Mouse (Mus musculus): ENCODE measurements around the gene Vrtn. TPM values are rescaled to one million over a fixed set of nuclear protein-coding genes. Genes with fewer than 3 reads are reported as not detected.

The Vrtn gene
- polyA plus RNA-seq, 1 experiment from 2014 or later, result 0.06 TPM

DNA sequence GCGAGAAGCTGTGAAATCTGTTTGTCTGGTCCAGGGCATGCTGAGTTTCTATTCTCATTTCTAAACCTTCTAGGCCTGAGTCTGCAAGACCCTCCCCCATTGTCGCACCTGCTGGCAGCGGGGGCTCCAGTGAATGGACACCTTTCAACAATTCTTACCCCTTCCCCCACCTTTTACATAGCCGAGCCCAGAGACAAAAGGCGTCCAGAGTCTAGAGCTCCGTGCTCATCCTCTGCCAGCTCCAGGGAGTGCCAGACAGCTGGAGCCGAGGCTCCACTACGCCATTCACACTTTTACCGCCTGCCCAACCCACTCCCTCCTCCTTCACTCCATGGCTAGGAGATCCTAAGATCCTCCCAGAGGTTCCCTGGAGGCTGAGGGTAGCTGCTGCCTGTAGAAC is 15.7 kb upstream of the Vrtn start:
- H3K9ac ChIP-seq, result no peak overlapping the region
- no peak overlapping the region for H3K27ac ChIP-seq
- no peaks in the 10 kb centered on the region for H3K36me3 ChIP-seq
- no peaks in the 10 kb centered on the region for H3K9me3 ChIP-seq
- no peak overlapping the region for H3K4me2 ChIP-seq
- H3K4me3 ChIP-seq, result no peak overlapping the region
- H3K4me1 ChIP-seq, result no peaks in the 10 kb centered on the region
- peaks cover 27% of the 10 kb centered on the region for H3K27me3 ChIP-seq
- WGBS, result 10% methylated on average over 9 of the region's 9 CpGs
- ATAC-seq (ENCODE audit: borderline replicate concordance, extremely low read depth, low FRiP score, low TSS enrichment), result no peak

DNA sequence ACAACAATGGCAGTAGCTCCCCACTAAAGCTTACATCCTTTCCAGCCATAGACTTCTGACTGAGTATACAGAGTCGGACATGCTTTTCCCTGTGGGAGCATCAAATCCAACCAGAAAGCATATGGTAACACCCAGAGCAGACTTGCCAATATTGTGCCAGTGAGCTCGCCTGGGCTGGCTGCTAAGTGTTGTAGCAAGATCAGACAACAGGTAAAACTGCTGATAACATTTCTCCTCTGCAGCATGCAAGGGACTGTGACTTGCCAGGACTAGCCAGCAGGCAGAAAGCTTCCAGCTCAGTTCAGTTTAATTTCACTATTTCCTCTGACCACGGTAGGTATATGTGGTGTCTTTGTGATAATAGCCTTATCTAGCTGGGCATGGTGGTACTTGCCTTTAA is 9.0 kb upstream of the Vrtn start:
- Histone ChIP-seq H3K4me1 (no peaks in the 10 kb centered on the region), H3K27ac (no peak overlapping the region), H3K9ac (no peak overlapping the region), H3K4me2 (no peak overlapping the region), H3K4me3 (no peak overlapping the region), H3K9me3 (no peaks in the 10 kb centered on the region), H3K36me3 (no peaks in the 10 kb centered on the region), H3K27me3 (no peaks in the 10 kb centered on the region)
- 53% methylated on average over 3 of the region's 3 CpGs for WGBS
- no peak for ATAC-seq (ENCODE audit: borderline replicate concordance, extremely low read depth, low FRiP score, low TSS enrichment)

DNA sequence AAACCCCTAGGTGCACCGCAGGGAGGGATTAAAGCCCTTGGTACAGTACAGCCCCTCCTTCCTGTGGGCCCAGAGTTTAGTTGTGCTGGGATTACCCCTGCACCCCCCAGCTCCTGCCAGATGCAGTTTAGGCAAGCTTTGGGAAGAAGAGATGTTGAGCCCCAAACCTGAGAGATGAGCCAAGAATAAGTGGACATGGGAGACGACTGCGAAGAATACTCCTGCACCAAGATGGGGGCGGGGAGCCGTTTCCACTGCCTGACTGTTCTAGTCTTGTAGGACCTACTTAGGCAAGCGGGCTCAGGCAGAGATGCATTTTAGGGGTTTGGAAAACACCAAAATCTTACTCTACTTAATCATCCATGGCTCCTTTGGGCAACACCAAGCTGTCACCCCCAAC is 566 bp upstream of the Vrtn start:
- 16% methylated on average over 6 of the region's 6 CpGs for WGBS
- Histone ChIP-seq H3K4me3 (no peak overlapping the region), H3K27me3 (peaks cover 47% of the 10 kb centered on the region), H3K9ac (no peak overlapping the region), H3K27ac (no peak overlapping the region), H3K36me3 (no peaks in the 10 kb centered on the region), H3K9me3 (no peaks in the 10 kb centered on the region), H3K4me1 (no peaks in the 10 kb centered on the region), H3K4me2 (no peak overlapping the region)
- no peak for ATAC-seq (ENCODE audit: borderline replicate concordance, extremely low read depth, low FRiP score, low TSS enrichment)

DNA sequence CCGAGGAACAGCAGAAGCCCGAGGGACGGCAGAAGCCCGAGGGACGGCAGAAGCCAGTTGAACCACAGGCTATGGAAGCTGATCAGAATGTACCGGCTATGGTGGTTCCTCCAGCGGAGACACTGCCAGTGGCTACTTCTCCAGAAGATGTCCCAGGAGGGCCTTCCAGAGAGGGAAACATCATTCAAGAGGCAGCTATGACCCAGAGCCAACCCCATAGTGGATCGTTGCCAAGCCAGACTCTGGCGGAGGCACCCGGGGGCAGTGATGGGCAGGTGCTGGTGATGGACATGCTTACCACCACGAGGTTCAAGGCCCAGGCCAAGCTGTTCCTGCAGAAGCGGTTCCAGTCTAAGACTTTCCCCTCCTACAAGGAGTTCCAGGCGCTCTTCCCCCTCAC is 9.4 kb downstream of the Vrtn start:
- H3K4me3 ChIP-seq, result no peak overlapping the region
- WGBS, result 78% methylated on average over 13 of the region's 13 CpGs
- H3K4me2 ChIP-seq, result no peak overlapping the region
- no peak overlapping the region for H3K9ac ChIP-seq
- no peak for ATAC-seq (ENCODE audit: borderline replicate concordance, extremely low read depth, low FRiP score, low TSS enrichment)
- no peaks in the 10 kb centered on the region for H3K9me3 ChIP-seq
- no peaks in the 10 kb centered on the region for H3K36me3 ChIP-seq
- no peaks in the 10 kb centered on the region for H3K4me1 ChIP-seq
- H3K27me3 ChIP-seq, result no peaks in the 10 kb centered on the region
- no peak overlapping the region for H3K27ac ChIP-seq

DNA sequence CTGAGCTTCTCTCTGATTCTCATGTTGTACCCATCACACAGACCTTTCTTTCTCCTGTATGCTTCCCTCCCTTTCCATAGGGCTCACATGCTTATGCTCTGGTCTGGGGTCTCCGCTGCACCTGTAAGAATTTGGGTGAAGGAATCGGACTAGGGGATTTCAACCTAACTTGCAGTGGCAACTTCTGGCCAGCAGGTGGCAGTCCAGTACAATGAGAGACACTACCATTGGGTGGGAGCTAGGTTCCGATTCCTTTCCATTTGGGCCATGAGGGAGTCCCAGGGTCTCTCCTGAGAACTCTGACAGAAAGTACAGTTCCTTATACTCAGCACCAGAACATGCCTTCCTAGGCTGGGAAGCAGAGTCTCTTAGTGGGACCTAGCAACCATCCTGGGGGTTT is 13.1 kb downstream of the Vrtn start:
- no peak overlapping the region for H3K9ac ChIP-seq
- no peaks in the 10 kb centered on the region for H3K27me3 ChIP-seq
- H3K27ac ChIP-seq, result no peak overlapping the region
- WGBS, result 18% methylated on average over 3 of the region's 3 CpGs
- ATAC-seq (ENCODE audit: borderline replicate concordance, extremely low read depth, low FRiP score, low TSS enrichment), result no peak
- no peak overlapping the region for H3K4me2 ChIP-seq
- no peaks in the 10 kb centered on the region for H3K36me3 ChIP-seq
- no peaks in the 10 kb centered on the region for H3K4me1 ChIP-seq
- H3K4me3 ChIP-seq, result no peak overlapping the region
- no peaks in the 10 kb centered on the region for H3K9me3 ChIP-seq

DNA sequence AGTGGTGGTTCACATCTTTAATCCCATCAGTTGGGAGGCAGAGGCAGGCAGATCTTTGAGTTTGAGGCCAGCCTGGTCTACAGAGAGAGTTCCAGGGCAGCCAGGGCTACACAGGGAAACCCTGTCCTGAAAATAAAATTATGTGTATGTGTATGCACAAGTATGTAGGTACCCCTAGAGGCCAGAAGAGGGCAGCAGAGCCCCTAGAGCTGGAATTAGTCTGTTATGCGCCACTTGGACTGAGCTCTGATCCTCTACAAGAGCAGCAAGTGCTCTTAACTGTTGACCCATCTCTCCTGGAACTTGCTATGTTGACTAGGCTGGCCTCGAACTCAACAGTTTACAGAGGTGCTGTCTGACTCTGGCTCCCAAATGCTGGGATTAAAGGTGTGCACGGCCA is 29.7 kb downstream of the Vrtn start:
- ATAC-seq (ENCODE audit: borderline replicate concordance, extremely low read depth, low FRiP score, low TSS enrichment), result no peak
- Histone ChIP-seq H3K9ac (no peak overlapping the region), H3K4me1 (no peaks in the 10 kb centered on the region), H3K27ac (no peak overlapping the region), H3K36me3 (no peaks in the 10 kb centered on the region), H3K4me3 (no peak overlapping the region), H3K27me3 (peaks cover 7% of the 10 kb centered on the region; the same call in 1 of the 2 replicates), H3K9me3 (no peaks in the 10 kb centered on the region), H3K4me2 (no peak overlapping the region)
- 87% methylated on average over 3 of the region's 3 CpGs for WGBS

DNA sequence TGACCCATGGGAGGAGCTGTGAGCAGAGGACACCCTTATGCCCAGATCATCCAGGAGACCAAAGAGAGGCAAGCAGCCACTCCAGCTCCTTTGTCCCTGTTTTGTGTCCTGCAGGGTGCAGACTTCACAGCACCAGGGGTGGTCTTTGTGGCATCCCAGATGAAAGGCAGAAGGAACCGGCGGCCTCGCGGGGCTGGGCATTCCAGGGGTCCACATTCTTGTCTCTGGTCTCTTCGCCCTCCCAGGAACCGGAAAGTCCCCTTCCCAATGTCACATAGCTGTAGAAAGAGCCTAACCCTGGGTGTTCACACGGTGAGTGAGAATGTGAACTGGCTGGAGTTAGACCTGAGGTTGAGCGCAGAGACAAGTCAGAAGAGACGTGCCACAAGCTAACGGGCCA is 30.8 kb downstream of the Vrtn start:
- 15% methylated on average over 10 of the region's 10 CpGs for WGBS
- Histone ChIP-seq H3K27me3 (peaks cover 7% of the 10 kb centered on the region; the same call in 1 of the 2 replicates), H3K27ac (no peak overlapping the region), H3K4me2 (no peak overlapping the region), H3K4me3 (no peak overlapping the region), H3K9me3 (no peaks in the 10 kb centered on the region), H3K9ac (no peak overlapping the region), H3K4me1 (no peaks in the 10 kb centered on the region), H3K36me3 (no peaks in the 10 kb centered on the region)
- no peak for ATAC-seq (ENCODE audit: borderline replicate concordance, extremely low read depth, low FRiP score, low TSS enrichment)

DNA sequence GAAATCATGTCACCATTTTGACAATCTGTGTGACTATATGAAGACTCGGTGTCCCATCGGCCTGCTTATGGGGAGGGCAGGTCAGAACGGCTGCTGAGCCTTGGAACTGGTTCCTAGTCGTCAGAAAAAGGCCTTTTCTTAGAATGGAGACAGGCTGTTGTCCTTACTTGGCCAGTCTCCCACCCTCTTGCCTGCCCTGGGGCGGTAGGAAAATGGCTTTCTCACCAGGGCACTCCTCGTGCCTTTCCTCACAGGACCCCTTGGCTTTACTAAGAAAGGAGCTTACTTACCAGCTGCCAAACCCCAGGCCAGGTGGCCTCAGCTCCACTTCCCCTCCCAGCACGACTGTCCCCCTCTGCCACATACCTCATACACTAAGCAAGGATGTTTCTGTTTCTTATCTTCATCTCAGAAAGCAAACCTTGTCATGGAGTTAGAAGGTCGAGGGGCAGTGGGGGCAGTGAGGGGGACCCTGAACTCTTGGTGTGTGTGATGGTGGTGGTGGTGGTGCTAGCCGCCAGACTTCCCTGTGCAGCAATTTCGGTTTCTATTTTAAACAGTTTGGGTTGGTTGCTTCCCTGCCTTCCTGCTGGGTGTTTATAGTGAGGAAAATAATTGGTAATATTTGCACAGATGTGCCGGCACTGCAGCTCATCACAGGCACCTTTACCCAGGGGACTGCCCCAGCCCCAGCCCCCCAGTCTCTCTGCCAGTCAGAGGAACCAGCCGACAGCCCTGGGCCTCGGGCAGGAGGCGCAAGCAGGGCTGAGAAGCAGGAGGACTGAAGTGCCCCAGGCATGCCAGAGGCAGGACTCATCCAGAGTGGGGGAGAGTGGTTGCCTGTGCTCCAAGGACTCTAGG is 34.1 kb downstream of the Vrtn start:
- Histone ChIP-seq H3K4me3 (no peak overlapping the region), H3K4me2 (no peak overlapping the region), H3K9ac (no peak overlapping the region), H3K27ac (no peak overlapping the region), H3K27me3 (peaks cover 7% of the 10 kb centered on the region; the same call in 1 of the 2 replicates), H3K4me1 (no peaks in the 10 kb centered on the region), H3K36me3 (no peaks in the 10 kb centered on the region), H3K9me3 (no peaks in the 10 kb centered on the region)
- 26% methylated on average over 14 of the region's 14 CpGs for WGBS
- no peak for ATAC-seq (ENCODE audit: borderline replicate concordance, extremely low read depth, low FRiP score, low TSS enrichment)

DNA sequence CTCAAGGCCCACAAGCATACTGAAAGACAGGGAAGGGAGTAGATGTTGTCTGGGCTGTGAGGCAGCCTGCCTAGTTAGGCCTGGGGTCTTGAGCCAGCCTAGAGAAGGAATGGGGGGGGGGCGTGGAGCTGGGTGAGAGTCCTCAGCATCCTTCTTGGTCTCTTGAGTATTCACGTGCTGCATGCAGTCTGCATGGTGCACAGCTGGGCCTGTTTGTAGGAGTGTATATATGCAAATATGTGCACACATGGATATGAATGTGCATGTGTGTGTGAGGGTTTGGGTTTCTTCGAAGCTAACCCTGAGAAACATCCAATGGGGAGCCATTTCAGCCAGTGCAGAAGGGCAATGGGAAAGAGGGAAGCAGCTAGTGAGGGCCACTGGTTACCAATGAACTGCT is 35.2 kb downstream of the Vrtn start:
- peaks cover 12% of the 10 kb centered on the region; the same call in 1 of the 2 replicates for H3K27me3 ChIP-seq
- 65% methylated on average over 3 of the region's 3 CpGs for WGBS
- H3K9ac ChIP-seq, result no peak overlapping the region
- no peak for ATAC-seq (ENCODE audit: borderline replicate concordance, extremely low read depth, low FRiP score, low TSS enrichment)
- H3K4me3 ChIP-seq, result no peak overlapping the region
- H3K4me2 ChIP-seq, result no peak overlapping the region
- no peaks in the 10 kb centered on the region for H3K9me3 ChIP-seq
- no peak overlapping the region for H3K27ac ChIP-seq
- H3K4me1 ChIP-seq, result no peaks in the 10 kb centered on the region
- no peaks in the 10 kb centered on the region for H3K36me3 ChIP-seq

DNA sequence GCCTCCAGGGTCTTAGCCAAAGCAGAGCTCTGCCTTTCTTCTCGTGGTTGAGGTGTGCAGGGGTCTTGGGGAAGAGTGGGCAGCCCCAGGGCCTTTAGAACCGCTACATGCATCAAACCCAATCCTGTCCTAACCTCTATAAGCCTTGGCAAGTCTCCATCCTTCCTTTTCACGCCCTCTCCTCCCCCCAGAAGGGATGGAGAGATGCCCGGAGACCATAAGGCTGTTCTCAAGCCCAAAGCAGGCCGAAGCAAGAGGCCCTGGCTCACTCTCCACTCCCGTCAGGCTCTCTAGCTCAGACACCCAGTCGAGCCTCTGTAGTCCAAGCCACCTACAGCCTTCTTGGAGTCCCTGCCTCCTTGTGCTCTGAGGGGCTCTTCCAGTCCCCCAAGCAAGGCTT is 43.8 kb downstream of the Vrtn start:
- Histone ChIP-seq H3K4me2 (no peak overlapping the region), H3K27me3 (0 out of 2 replicates have a peak, but pooled peaks cover 5% of the 10 kb centered on the region), H3K4me3 (no peak overlapping the region), H3K4me1 (no peaks in the 10 kb centered on the region), H3K36me3 (no peaks in the 10 kb centered on the region), H3K27ac (no peak overlapping the region), H3K9ac (no peak overlapping the region), H3K9me3 (no peaks in the 10 kb centered on the region)
- 70% methylated on average over 7 of the region's 7 CpGs for WGBS
- no peak for ATAC-seq (ENCODE audit: borderline replicate concordance, extremely low read depth, low FRiP score, low TSS enrichment)

DNA sequence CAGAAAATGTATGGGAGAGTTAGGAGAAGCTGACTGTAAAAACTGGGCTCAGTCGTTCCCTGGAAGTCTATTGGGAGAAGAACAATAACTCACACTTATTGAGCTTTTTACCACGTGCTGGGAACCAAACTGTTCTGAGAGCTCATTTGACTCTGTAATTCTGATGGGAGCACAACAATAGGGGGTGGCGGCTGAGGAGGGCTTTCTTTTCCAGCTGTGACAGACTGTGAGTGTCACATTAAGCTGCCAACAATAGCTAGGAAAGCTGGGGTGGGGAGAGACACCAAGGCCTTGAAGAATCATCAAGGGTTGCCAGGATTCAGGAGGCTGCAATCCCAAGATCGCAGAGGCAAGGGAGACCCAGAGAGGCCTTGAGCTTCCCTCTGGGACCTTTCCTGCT is 45.4 kb downstream of the Vrtn start:
- Histone ChIP-seq H3K4me2 (no peak overlapping the region), H3K4me3 (no peak overlapping the region), H3K4me1 (no peaks in the 10 kb centered on the region), H3K9me3 (no peaks in the 10 kb centered on the region), H3K27ac (no peak overlapping the region), H3K9ac (no peak overlapping the region), H3K36me3 (no peaks in the 10 kb centered on the region), H3K27me3 (no peaks in the 10 kb centered on the region)
- 48% methylated on average over 4 of the region's 4 CpGs for WGBS
- no peak for ATAC-seq (ENCODE audit: borderline replicate concordance, extremely low read depth, low FRiP score, low TSS enrichment)

DNA sequence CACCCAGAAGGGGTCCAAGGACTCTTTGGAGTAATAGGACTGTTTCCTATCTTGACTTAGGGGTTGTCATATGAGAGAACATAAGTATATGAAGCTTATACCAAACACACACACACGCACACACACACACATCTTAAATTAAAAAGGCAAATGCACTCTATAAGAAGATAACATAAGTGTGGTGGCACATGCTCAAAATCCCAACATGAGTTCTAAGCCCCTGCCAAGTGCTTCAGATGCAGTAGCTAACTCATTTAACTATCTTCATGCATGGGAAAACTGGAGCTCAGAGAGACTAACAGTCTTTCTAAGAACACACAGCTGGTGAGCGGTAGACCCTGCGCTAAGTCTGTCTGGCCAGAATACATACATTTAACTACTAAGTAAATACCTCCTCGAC is 46.7 kb downstream of the Vrtn start:
- no peaks in the 10 kb centered on the region for H3K9me3 ChIP-seq
- no peak overlapping the region for H3K4me3 ChIP-seq
- no peak overlapping the region for H3K9ac ChIP-seq
- H3K36me3 ChIP-seq, result no peaks in the 10 kb centered on the region
- no peak for ATAC-seq (ENCODE audit: borderline replicate concordance, extremely low read depth, low FRiP score, low TSS enrichment)
- no peaks in the 10 kb centered on the region for H3K27me3 ChIP-seq
- no peaks in the 10 kb centered on the region for H3K4me1 ChIP-seq
- no peak overlapping the region for H3K4me2 ChIP-seq
- 75% methylated on average over 4 of the region's 4 CpGs for WGBS
- no peak overlapping the region for H3K27ac ChIP-seq
